Comparison of ENCODE assay signal across 8 mouse cellular contexts in the genomic region with DNA sequence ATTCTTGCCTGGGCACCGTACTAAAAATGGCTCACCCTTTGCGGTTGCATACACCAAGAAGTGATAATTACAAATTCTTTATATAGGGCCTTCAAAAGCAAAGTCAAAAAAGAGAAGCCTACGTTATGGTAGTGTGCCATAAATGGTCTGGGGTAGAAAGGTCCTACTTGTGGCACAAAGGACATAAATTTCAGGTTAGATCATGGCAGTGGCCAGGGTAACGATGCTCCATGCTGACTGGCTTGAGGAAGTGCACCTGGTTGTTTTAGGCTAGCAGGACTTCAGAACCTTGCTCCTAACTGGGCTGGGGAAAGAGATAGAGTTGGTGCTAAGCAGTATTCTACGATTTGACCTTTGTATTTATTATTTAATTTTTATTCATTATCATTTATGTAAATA. TPM values are rescaled to one million over a fixed set of nuclear protein-coding genes. Genes with fewer than 3 reads are reported as not detected.
A peak's percentile ranks its signal among the peaks of the same experiment; 100 is the strongest.
DNase-seq lines count a peak whose midpoint lies in the region; ATAC-seq and TF ChIP-seq lines count a peak whose summit lies in the region.

No protein-coding gene starts in this region.

- H3K79me2 ChIP-seq in heart, adult 2 months (replicated peaks; ENCODE audit: control insufficient read depth, insufficient read depth, low read length): no peaks in the 10 kb centered on the region

- H3K9ac ChIP-seq in heart, adult 2 months (ENCODE audit: low read depth, low read length): peak overlapping the region; percentile 44; the same call in 1 of the 2 replicates
- H3K9ac ChIP-seq in forebrain, embryonic 16.5 days (replicated peaks; ENCODE audit: low read depth, low read length): peak overlapping the region; percentile 69
- H3K9ac ChIP-seq in liver, embryonic 16.5 days (ENCODE audit: low read depth, low read length): peak overlapping the region; percentile 21; the same call in 1 of the 2 replicates

- H3K4me2 ChIP-seq in forebrain, embryonic 16.5 days (ENCODE audit: low read length): peak overlapping the region; percentile 73
- H3K4me2 ChIP-seq in liver, embryonic 16.5 days (ENCODE audit: low read depth, low read length): peak overlapping the region; percentile 92

- intact Hi-C loops in heart, adult 2 months (cut with DNase I): loop anchor here (5.0 kb wide), 1 partner anchor 395 kb away; no protein-coding TSS in a partner anchor
- intact Hi-C loops in gastrocnemius, postnatal 36 days (cut with DNase I): loop anchor here (5.0 to 10.0 kb wide), 2 partner anchors 45 to 393 kb away; a partner anchor contains a TSS

- H3K27ac ChIP-seq in heart, adult 2 months: peak overlapping the region; percentile 91
- H3K27ac ChIP-seq in forebrain, embryonic 16.5 days (ENCODE audit: low read length): no peak overlapping the region; the same call in 1 of the 2 replicates
- H3K27ac ChIP-seq in liver, embryonic 16.5 days (ENCODE audit: low read length): peak overlapping the region; percentile 35; the same call in 1 of the 2 replicates

- no peak for DNase-seq in heart, adult 2 months
- no peak for DNase-seq in heart, adult 18-20 months
- DNase-seq in thymus, postnatal 14 days: no peak
- no peak for DNase-seq in kidney, postnatal 4 days
- DNase-seq in gastrocnemius, postnatal 36 days: no peak

- no peaks in the 10 kb centered on the region for H3K36me3 ChIP-seq in heart, adult 2 months (ENCODE audit: control insufficient read depth, insufficient read depth, low read length)
- H3K36me3 ChIP-seq in E14TG2a.4 (ENCODE audit: insufficient read depth, low read length): peaks cover 63% of the 10 kb centered on the region
- H3K36me3 ChIP-seq in forebrain, embryonic 16.5 days (ENCODE audit: control insufficient read depth, insufficient read depth): peaks cover 2% of the 10 kb centered on the region; the same call in 1 of the 2 replicates
- no peaks in the 10 kb centered on the region; the same call in 1 of the 2 replicates for H3K36me3 ChIP-seq in liver, embryonic 16.5 days (ENCODE audit: control insufficient read depth, insufficient read depth)

- peak overlapping the region; percentile 57 for H3K4me3 ChIP-seq in heart, adult 2 months
- H3K4me3 ChIP-seq in E14TG2a.4 (replicated peaks; ENCODE audit: low read length): peak overlapping the region; percentile 99
- peak overlapping the region; percentile 70 for H3K4me3 ChIP-seq in forebrain, embryonic 16.5 days (replicated peaks; ENCODE audit: low read length)
- peak overlapping the region; percentile 84 for H3K4me3 ChIP-seq in liver, embryonic 16.5 days (ENCODE audit: low read depth, low read length)

- no peak for TF ChIP-seq POLR2A in heart, adult 2 months (IDR thresholded peaks at IDR 0.05; ENCODE audit: insufficient read depth, low read depth, low read length)

- no peaks in the 10 kb centered on the region for H3K9me3 ChIP-seq in E14TG2a.4 (ENCODE audit: low read length)
- H3K9me3 ChIP-seq in forebrain, embryonic 16.5 days (ENCODE audit: control insufficient read depth, low read length): no peaks in the 10 kb centered on the region
- H3K9me3 ChIP-seq in liver, embryonic 16.5 days (replicated peaks; ENCODE audit: control insufficient read depth, low read length): no peaks in the 10 kb centered on the region

- no peak for TF ChIP-seq EP300 in heart, adult 2 months (IDR thresholded peaks at IDR 0.05; ENCODE audit: insufficient read depth, low read depth, low read length)

- no peak for TF ChIP-seq CTCF in heart, adult 2 months (IDR thresholded peaks at IDR 0.05)
- no peak for TF ChIP-seq CTCF in E14TG2a.4 (conservative IDR thresholded peaks at IDR 0.05; ENCODE audit: low read length)

- no peaks in the 10 kb centered on the region for H3K27me3 ChIP-seq in heart, adult 2 months (ENCODE audit: control insufficient read depth, insufficient read depth, low read length)
- no peaks in the 10 kb centered on the region for H3K27me3 ChIP-seq in E14TG2a.4 (ENCODE audit: insufficient read depth, low read length)
- H3K27me3 ChIP-seq in forebrain, embryonic 16.5 days (replicated peaks; ENCODE audit: control insufficient read depth, insufficient read depth, low read length): no peaks in the 10 kb centered on the region
- H3K27me3 ChIP-seq in liver, embryonic 16.5 days (ENCODE audit: control insufficient read depth, insufficient read depth, low read depth, low read length): no peaks in the 10 kb centered on the region

- ATAC-seq in forebrain, embryonic 16.5 days: no peak
- ATAC-seq in liver, embryonic 16.5 days (ENCODE audit: low read depth): no peak

- WGBS in heart, adult 2 months: 18% methylated on average over 5 of the region's 5 CpGs
- WGBS in forebrain, embryonic 16.5 days: 25% methylated on average over 5 of the region's 5 CpGs
- 21% methylated on average over 5 of the region's 5 CpGs for WGBS in liver, embryonic 16.5 days (ENCODE audit: insufficient replicate concordance)

- peaks cover 2% of the 10 kb centered on the region for H3K4me1 ChIP-seq in heart, adult 2 months (ENCODE audit: control insufficient read depth, insufficient read depth, low read length)
- peaks cover 59% of the 10 kb centered on the region for H3K4me1 ChIP-seq in E14TG2a.4 (replicated peaks; ENCODE audit: low read depth, low read length)
- H3K4me1 ChIP-seq in forebrain, embryonic 16.5 days (replicated peaks; ENCODE audit: control insufficient read depth, insufficient read depth, low read length): peaks cover 10% of the 10 kb centered on the region
- peaks cover 14% of the 10 kb centered on the region for H3K4me1 ChIP-seq in liver, embryonic 16.5 days (ENCODE audit: control insufficient read depth, low read depth, low read length)

RNA-seq across cellular contexts. Expression of a gene that starts 0.4 kb away (rescaled TPM):
- total RNA-seq in heart, adult 2 months (2021): 10 to 100 TPM; 27.4 to 35.4 TPM
- 19.3 and 27.5 TPM in 2 replicates for polyA plus RNA-seq in heart, adult 2 months (2012; rRNA removed)
- total RNA-seq in heart, adult 18-20 months (2021): 10 to 100 TPM; 29.3 to 32.5 TPM
- polyA plus RNA-seq in forebrain, embryonic 16.5 days (2015; fragmentation: Nextera tagmentation; extraction: Ambion mirVana): 37.7 and 41.0 TPM in 2 replicates
- polyA plus RNA-seq in liver, embryonic 16.5 days (2015; fragmentation: Nextera tagmentation; extraction: Ambion mirVana): 47.4 and 48.0 TPM in 2 replicates
- 10 to 100 TPM; 24.1 to 25.1 TPM for total RNA-seq in gastrocnemius, postnatal 36 days (2021)

RNA-seq across cellular contexts. Expression of a gene that starts 46.0 kb away (rescaled TPM):
- total RNA-seq in heart, adult 2 months (2021): 10 to 100 TPM; 41.8 to 44.1 TPM
- polyA plus RNA-seq in heart, adult 2 months (2012; rRNA removed): 10.6 and 21.7 TPM in 2 replicates
- 10 to 100 TPM; 41.7 to 45.8 TPM for total RNA-seq in heart, adult 18-20 months (2021)
- polyA plus RNA-seq in forebrain, embryonic 16.5 days (2015; fragmentation: Nextera tagmentation; extraction: Ambion mirVana): 56.8 and 58.3 TPM in 2 replicates
- 18.3 and 19.5 TPM in 2 replicates for polyA plus RNA-seq in liver, embryonic 16.5 days (2015; fragmentation: Nextera tagmentation; extraction: Ambion mirVana)
- 10 to 100 TPM; 30.4 to 33.1 TPM for total RNA-seq in gastrocnemius, postnatal 36 days (2021)
